Mouse (Mus musculus): ENCODE data around the gene Ctns.

Gene Ctns

DNA sequence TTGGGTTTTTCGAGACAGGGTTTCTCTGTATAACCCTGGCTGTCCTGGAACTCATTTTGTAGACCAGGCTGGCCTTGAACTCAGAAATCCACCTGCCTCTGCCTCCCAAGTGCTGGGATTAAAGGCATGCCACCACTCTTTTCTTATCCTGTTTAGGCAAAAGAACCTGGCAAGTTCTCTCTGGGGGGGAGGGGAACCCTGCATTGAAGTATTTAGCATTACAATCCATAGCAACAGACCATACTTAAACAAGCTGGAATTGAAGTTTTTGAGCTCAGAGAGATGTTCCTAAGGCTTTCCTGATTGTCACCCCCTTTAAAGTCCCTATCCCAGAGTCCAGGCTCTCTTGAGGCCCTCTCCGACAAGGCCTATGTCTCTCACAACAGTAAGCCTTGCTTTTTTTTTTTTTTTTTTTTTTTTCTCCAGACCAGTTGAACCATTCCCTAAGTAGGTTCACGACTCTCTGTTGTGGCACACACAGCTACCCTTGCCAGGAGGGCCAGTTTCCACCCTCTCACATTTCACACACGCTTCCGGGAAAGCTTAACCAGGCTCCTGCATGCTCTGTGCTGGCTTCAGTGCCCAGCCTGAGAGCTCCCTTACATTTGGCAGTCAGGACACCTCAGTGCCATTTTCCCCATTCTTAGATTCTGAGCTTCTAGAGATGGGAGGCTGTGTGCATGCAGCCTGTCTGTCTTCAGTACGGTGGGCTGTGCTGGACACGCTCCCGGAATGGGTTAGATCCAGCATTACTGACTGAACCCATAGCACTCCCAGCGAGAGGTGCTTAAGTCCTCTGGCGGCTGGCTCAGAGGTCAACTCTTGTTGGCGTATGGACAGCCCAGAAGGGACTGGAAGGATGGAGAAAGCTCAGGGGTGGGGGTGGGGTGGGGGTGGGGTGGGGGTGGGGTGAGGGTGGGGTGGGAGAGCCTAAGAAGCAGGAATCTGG, 52.5 kb downstream of the Ctns start:
- DNase-seq (ENCODE audit: low spot score in 2 of 2) = no peak

DNA sequence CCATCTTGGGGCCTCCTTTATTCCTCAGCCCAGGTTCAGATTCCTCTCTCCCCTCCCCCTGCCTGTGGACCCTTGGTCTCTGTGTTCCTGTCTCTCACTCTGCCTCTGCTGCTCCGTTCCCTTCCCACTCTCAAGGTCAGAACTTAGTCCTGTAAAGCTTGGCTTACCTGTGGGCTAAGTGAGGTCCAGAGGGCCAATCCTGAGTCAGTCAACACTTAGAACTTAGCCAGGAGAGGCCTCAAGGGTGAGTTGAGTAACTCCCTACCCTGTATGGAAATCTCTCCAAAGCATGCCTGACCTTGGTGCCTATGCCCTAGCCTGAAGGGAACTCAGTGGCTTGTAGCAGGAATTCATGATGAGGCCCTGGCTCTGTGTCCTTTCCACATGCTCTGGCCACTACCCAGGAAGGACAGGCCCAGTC, 54.6 kb downstream of the Ctns start:
- no peak for DNase-seq (ENCODE audit: low spot score in 2 of 2)

DNA sequence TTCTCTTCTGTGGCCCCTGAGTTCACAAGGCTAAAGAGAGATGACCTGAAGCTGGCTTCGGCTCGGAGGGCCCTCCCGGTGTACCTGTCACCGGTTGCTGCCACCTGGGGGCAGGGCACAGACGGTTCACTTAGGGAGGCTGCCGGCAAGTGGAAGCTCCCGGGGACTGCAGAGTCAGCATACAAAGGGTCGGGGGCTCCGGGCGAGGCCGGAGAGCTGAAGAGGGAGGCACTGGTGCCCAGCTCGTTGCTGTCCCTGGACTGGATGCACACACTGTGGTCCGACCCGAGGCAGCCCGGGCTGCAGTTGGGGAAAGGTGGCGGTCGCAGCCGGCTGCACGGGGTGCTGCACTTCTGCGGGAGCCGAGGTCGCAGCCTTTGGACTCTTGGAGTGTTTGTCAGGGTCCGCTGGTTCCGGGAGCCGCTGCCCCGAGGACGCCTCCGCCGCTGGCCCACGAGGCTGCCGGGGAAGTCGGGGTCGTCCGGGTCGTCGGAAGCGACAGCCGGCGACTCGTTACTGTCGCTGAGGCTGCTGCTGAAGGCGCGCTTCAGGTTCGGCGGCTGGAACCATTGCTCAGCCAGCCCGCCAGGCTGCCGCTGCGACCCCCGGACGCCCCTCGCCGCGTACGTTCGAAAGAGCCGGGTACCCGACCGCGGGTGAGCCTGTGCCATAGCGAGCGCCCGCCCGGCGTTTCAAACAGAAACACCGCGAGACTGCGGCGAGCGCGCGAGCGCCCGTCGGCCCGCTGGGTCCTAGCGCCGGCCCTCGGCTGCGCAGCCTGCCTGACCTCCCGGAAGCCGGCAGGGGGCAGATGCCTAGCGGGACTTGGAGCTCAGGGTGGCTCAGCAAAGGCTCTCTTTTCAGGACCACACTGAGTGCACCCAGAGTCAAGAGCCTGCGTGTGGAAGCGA, 61.0 kb downstream of the Ctns start, which contains the start of gene Haspin:
Haspin (minus strand) TSS at position 704 of the 911 bp plus-strand sequence.
- peak; percentile 78 to 88 for DNase-seq (ENCODE audit: low spot score in 2 of 2)

DNA sequence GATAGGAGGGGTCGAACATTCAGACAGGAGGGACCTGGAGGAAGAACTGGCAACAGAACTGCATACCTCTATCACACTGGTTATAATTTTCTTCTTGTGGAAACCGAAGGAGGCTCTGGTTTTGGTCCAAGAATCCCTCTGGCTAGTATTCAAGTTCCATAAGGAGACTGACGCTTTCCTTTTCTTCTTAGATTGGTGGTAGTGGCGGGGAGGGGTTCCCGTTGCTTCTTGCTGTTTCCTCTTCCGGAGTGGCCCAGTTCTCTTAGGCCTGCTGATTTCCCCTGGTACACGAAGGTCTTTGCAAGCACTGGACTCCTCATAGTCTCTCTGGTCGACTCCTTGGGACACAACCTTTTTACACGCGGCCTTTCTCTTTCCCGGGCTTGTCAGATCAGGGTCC, 61.7 kb downstream of the Ctns start:
- DNase-seq (ENCODE audit: low spot score in 2 of 2) = no peak

DNA sequence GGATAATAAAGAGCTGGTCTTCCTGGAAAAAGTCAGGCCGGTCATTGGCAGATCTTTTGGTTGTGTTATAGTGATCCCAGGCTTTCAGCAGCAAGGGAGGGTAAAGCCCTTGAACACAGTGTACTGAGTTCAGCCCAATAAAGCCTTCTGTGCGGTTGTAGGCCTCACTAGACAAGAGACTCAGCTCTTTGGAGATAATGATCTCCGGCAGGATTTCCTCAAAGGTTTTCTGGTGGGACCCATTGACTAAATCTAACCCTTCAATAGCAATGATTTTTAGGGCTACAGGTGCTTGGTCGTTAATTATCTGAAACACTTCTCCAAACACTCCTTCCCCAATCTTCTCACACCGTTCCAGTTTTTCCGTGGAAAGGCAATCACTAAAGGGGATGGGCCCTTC, 62.3 kb downstream of the Ctns start:
- DNase-seq (ENCODE audit: low spot score in 2 of 2) = no peak

DNA sequence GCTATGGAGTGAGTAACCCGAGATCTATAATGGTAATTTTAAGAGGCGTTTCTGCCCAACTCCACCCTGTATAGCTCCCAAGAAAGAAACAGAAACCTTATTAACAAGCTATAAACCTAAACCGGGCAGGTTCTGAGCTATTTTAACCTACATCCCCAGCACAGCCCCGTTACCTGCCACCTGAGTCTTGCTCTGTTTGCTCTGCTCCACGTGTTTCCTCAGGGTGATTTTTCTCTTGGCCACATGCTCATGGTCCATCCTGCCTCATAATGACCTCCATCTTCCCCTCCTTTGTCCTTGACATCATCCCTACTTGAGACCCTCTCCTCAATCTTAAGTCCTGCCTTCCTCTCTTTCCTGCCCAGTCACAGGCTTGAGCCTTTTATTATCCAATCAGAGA, 64.6 kb downstream of the Ctns start:
- no peak for DNase-seq (ENCODE audit: low spot score in 2 of 2)
